Mouse (Mus musculus): Measurements from ENCODE around the gene Tmbim7.

The Tmbim7 gene

GRCm38 (mm10) chr5:3666585-3666984 lies 15.6 kb downstream of the Tmbim7 start:
- no peak for DNase-seq (ENCODE audit: low read depth)

DNA sequence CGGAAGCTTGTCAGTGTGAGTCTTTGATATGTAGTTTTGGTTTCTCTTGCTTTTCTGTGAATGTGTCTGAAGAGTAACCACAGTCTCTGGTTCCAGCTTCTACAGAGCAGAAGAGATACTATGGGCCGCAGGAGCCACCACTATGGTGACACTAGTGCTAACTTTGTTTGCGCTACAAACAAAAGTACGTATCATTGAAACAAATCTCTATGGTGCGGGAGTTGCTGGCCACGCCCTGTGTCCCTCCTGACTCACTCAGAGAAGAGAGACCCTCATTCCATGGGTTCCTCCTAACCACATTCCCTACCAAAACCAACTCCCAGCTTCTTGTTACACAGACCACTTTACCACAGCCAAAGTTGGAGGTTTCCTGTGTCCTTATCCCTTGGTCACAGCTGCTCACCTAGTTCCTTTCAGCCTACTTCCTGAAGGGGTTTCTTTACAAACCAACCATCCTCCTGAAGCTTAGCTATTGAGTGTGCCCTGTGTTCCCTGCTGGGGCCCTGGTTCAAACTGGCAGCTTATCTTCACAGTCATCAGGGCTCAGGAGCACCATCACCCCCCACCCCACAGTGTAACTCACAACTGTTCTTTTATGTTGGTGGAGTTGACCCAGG lies 19.1 kb downstream of the Tmbim7 start:
- no peak for DNase-seq (ENCODE audit: low read depth)

DNA sequence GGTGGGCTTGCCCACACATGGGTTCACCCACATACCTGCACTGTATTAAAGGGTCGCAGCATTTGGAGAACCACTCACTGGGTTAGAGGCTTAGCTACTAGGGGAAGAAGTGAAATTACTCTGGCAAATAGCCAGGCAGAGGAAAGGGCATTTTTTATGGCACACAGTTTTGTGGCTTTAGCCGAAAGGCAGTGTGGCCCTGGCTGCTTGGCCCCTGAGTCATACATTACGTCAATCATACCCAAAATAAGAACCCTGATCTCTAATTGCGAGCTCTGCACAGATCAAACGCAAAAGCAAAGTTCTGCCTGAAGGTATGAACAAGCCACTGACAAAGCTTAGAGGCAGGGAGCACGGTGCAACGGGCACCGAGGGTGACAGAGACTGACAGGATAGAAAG lies 37.3 kb downstream of the Tmbim7 start:
- DNase-seq (ENCODE audit: low read depth) = no peak

GRCm38 (mm10) chr5:3691283-3691682 lies 40.3 kb downstream of the Tmbim7 start:
- no peak for DNase-seq (ENCODE audit: low read depth)

GRCm38 (mm10) chr5:3692956-3693355 lies 42.0 kb downstream of the Tmbim7 start:
- no peak for DNase-seq (ENCODE audit: low read depth)

DNA sequence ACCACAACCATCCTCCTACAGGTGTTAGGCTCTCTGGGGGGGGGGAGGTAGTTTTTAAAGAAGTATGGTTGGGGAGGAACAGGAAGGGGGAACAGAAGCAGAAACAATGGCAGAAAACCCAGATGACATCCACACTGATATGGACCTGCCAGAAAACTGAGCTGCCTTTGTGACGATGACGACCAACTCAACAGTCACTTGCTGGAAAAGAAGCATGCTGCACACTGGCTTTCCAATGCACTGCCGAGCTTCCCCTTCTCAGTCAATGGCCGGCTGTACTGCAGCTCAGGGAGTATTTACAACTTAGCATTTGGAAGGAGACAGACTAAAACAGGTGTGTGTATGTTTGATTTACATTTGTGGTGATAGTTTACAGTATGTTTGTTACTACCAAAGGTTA lies 44.2 kb downstream of the Tmbim7 start:
- DNase-seq (ENCODE audit: low read depth) = no peak

DNA sequence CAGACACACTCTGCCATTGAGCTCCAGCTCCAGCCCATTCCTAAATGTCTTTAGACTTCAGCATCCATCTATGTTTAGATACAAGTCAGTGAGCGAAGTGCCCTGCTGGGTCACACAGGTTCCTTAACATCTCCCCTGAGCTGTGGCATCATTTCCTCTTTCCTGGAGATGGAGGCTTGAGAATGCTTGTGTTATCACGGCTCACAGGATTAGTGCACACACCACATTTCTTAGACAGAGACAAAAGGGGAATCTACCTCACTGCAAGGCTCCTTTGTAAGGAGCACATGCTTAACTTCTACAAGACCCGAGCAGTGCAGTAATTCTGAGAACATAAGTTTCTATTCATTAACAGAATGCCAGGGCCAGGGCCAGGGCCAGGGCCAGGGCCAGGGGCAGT lies 45.0 kb downstream of the Tmbim7 start:
- no peak for DNase-seq (ENCODE audit: low read depth)

DNA sequence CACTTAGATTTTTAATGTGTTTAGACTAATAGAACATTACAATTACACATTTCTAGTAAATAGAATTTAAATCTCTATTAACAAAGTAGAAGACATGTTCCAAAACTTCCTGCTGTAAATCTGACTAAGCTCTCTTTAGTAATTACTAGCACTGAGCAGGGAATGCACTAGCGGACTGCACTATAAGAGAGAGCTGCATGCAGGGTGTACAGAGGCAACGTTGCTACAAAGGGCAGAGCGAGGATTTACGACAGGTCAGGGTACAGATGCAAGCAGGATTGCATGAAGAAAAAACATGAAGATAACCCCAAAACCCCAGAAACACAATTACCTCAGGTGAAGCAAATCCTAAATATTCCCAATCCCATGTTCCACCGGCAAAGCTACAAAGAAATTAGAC lies 49.0 kb downstream of the Tmbim7 start:
- DNase-seq (ENCODE audit: low read depth) = no peak

GRCm38 (mm10) chr5:3702180-3702579 lies 51.2 kb downstream of the Tmbim7 start:
- DNase-seq (ENCODE audit: low read depth) = no peak

GRCm38 (mm10) chr5:3715800-3716199 lies 64.8 kb downstream of the Tmbim7 start:
- no peak for DNase-seq (ENCODE audit: low read depth)

DNA sequence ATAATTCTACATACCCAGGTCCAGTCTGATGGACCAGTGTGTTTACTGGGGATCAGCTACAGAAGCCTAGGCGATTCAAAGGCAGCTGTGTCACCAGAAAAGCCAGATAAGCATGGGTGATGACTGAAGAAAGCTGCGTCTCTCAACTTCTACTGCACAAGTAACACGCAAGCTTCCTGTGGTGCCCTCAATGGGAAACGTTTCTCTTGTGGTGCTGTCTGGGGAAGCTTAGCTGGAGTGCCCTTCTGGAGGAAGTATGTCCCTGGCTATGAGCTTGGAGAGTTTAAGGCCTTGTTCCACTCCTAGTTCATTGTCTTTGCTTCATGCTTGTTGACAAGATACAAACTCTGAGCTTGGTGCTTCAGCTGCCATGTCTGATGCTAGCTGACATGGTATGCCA lies 68.4 kb downstream of the Tmbim7 start:
- no peak for DNase-seq (ENCODE audit: low read depth)

GRCm38 (mm10) chr5:3722873-3723272 lies 71.9 kb downstream of the Tmbim7 start:
- peak; percentile 32 for DNase-seq (ENCODE audit: low read depth)

- DNase-seq (ENCODE audit: low read depth) = no peak
Measured at GRCm38 (mm10) chr5:3723415-3723814, 72.4 kb downstream of the Tmbim7 start.

GRCm38 (mm10) chr5:3725491-3725890 lies 74.5 kb downstream of the Tmbim7 start:
- DNase-seq (ENCODE audit: low read depth) = no peak

DNA sequence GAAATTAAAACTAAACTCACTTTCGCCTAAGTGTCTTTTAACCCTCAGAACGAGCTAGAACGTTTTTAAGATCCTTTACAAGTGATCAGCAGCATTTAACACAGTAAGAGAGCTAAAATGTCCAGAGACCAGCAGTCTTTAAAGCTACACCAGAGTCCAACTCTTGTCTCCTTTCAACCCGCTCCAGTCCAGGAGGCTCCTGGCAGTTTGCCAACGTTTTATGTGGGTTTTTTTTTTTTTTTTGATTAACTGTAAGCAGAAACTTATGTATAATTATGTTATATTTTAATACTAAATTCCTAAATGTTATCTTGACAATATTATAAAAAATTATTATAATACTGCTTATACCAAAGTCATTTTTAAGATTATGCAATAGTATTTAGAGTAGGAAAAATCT lies 77.8 kb downstream of the Tmbim7 start:
- DNase-seq (ENCODE audit: low read depth) = no peak

Measured in c-Kit-positive CD71-positive TER-119-negative erythroid progenitor cells, embryonic 14.5 days (primary cell).